Mouse (Mus musculus) CH12.LX (cell line): ENCODE measurements around the gene Poc1b.

Source experiments
- CHD1 ChIP-seq: IDR thresholded peaks from 2 replicates; pipeline ENCODE4 v1.6.1; 2012; ENCODE audit warnings: low read depth, low read length, improper control_type of control experiment, inconsistent platforms
- CHD2 ChIP-seq: IDR thresholded peaks from 2 replicates; pipeline ENCODE4 v1.6.1; 2011; ENCODE audit warnings: low read length, improper control_type of control experiment
- CTCF ChIP-seq, 2 experiments: IDR thresholded peaks in 1 of 2; conservative IDR thresholded peaks in 1 of 2; 2 replicates each; pipeline ENCODE4 v1.5.1; 2011 to 2012; ENCODE audit warnings: low read depth in 2 of 2, low read length in 2 of 2, improper control_type of control experiment in 1 of 2, inconsistent platforms in 1 of 2, mild to moderate bottlenecking in 1 of 2, moderate library complexity in 1 of 2
- E2F4 ChIP-seq: IDR thresholded peaks from 2 replicates; pipeline ENCODE4 v1.6.1; 2011; ENCODE audit warnings: low read depth, low read length, improper control_type of control experiment; ENCODE audit not compliant: insufficient replicate concordance
- KAT2A ChIP-seq: IDR thresholded peaks from 2 replicates; pipeline ENCODE4 v1.6.1; 2012; ENCODE audit warnings: low read length, improper control_type of control experiment, inconsistent platforms; ENCODE audit not compliant: insufficient replicate concordance
- MAX ChIP-seq: IDR thresholded peaks from 2 replicates; pipeline ENCODE4 v1.6.1; 2011; ENCODE audit warnings: low read length, improper control_type of control experiment
- MYC ChIP-seq: IDR thresholded peaks from 2 replicates; pipeline ENCODE4 v1.6.1; 2011; ENCODE audit warnings: low read depth, mild to moderate bottlenecking, improper control_type of control experiment, low read length
- POLR2A ChIP-seq: IDR thresholded peaks from 2 replicates; pipeline ENCODE4 v1.6.1; 2011; ENCODE audit warnings: low read depth, mild to moderate bottlenecking, improper control_type of control experiment, low read length
- RAD21 ChIP-seq: IDR thresholded peaks from 2 replicates; pipeline ENCODE4 v1.6.1; 2011; ENCODE audit warnings: low read depth, mild to moderate bottlenecking, low read length, improper control_type of control experiment, moderate library complexity

DNA sequence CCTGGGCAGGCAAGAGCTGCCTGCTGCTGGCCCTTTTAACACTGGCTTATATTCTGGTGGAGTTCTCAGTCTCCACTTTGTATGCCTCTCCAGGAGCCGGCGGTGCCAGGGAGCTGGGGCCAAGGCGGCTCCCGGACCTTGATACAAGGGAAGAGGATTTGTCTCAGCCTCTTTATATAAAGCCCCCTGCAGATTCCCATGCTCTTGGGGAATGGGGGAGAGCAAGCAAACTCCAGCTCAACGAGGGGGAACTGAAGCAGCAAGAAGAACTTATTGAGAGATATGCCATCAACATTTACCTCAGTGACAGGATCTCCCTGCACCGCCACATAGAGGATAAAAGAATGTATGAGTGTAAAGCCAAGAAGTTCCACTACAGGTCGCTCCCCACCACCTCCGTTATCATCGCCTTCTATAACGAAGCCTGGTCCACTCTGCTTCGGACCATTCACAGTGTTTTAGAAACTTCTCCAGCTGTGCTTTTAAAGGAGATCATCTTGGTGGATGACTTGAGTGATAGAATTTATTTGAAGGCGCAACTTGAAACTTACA is 1.7 kb downstream of the Poc1b start:
- TF ChIP-seq MYC (no peak), KAT2A (no peak), CHD2 (no peak), POLR2A (no peak), E2F4 (no peak), MAX (no peak), CTCF (conservative IDR thresholded peaks at IDR 0.05 in 1 of 2, IDR thresholded peaks at IDR 0.05 in 1 of 2; ENCODE audit: low read depth in 2 of 2, low read length in 2 of 2) (no peak), CHD1 (no peak), RAD21 (no peak)
